Mouse (Mus musculus) heart, adult 2 months (tissue): ENCODE results near the gene Notch4.

Experiments used
- CTCF ChIP-seq: fragments of 200-600 bp; IDR thresholded peaks from 2 replicates; pipeline ENCODE4 v1.8.1; 2022; ENCODE audit warnings: antibody characterized with exemption, mild to moderate bottlenecking, moderate library complexity
- POLR2A ChIP-seq: fragments of 200-500 bp; IDR thresholded peaks from 2 replicates; pipeline ENCODE4 v1.6.1; 2011; ENCODE audit warnings: mild to moderate bottlenecking, low read depth, low read length, control low read depth; ENCODE audit not compliant: insufficient read depth

GRCm38 (mm10) chr17:34630761-34631301 lies 66.8 kb downstream of the Notch4 start:
- TF ChIP-seq CTCF, result no peak
- TF ChIP-seq POLR2A, result no peak
